Mouse (Mus musculus): ENCODE measurements around the gene Cntnap1. TPM values are rescaled to one million over a fixed set of nuclear protein-coding genes. Genes with fewer than 3 reads are reported as not detected.
A peak's percentile ranks its signal among the peaks of the same experiment; 100 is the strongest.

Gene Cntnap1
- polyA plus RNA-seq, 1 experiment from 2014 or later: 11.2 TPM

DNA sequence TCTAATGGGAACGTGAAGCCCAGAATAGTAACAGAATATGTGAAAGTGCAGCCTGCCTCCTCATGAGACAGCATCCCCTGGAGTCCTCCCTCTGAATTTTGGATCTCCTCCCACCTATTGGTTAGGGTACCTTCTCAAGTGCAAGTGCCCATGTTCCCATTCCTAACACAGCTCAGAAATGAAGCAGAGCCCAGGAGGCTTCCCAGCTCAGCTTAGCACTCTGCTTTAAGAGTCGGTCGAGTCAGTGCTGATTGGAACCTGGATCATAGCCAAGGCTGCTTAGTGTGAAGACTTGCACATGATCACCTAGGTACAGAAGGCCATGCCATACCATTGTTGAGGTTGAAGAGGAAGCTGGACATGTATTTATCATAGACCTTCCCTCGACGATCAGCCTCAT is 23.8 kb downstream of the Cntnap1 start:
- Histone ChIP-seq H3K36me3 (ENCODE audit: control insufficient read depth, insufficient read depth, low read length) (peaks cover 11% of the 10 kb centered on the region; the same call in 1 of the 2 replicates), H3K27me3 (replicated peaks; ENCODE audit: control insufficient read depth, insufficient read depth, low read length) (no peaks in the 10 kb centered on the region), H3K4me1 (ENCODE audit: control insufficient read depth, insufficient read depth, low read depth, low read length) (peaks cover 10% of the 10 kb centered on the region), H3K27ac (ENCODE audit: low read depth, low read length) (no peak overlapping the region), H3K9ac (ENCODE audit: low read depth, low read length) (no peak overlapping the region), H3K4me2 (ENCODE audit: low read length) (no peak overlapping the region), H3K4me3 (ENCODE audit: low read length) (no peak overlapping the region), H3K9me3 (ENCODE audit: control insufficient read depth, low read length) (no peaks in the 10 kb centered on the region)
- WGBS: 90% methylated on average over 5 of the region's 5 CpGs
- no peak for ATAC-seq

DNA sequence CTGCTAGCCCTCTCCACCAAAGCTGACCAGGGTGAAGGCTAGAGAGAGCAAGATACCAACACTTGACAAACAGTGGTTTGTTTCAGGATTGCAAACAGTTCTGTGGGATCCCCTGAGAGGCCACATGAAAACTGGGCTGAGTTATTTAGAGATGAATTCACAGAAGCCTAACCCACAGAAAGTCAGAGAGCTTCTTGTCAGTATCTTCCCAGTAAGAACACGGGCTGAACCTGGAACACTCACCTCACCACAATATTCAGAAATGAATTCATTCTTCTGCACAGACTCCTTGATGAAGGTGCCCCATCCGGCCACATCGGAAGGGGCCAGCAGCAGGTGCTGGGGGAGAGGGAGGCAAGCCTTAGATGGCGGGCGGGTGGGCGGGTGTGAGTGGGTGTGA is 24.3 kb downstream of the Cntnap1 start:
- Histone ChIP-seq H3K4me2 (ENCODE audit: low read length) (no peak overlapping the region), H3K9me3 (ENCODE audit: control insufficient read depth, low read length) (no peaks in the 10 kb centered on the region), H3K9ac (ENCODE audit: low read depth, low read length) (no peak overlapping the region), H3K27ac (ENCODE audit: low read depth, low read length) (no peak overlapping the region), H3K36me3 (ENCODE audit: control insufficient read depth, insufficient read depth, low read length) (peaks cover 16% of the 10 kb centered on the region), H3K4me3 (ENCODE audit: low read length) (no peak overlapping the region), H3K4me1 (ENCODE audit: control insufficient read depth, insufficient read depth, low read depth, low read length) (peaks cover 5% of the 10 kb centered on the region), H3K27me3 (replicated peaks; ENCODE audit: control insufficient read depth, insufficient read depth, low read length) (no peaks in the 10 kb centered on the region)
- WGBS: 88% methylated on average over 6 of the region's 6 CpGs
- ATAC-seq: no peak

DNA sequence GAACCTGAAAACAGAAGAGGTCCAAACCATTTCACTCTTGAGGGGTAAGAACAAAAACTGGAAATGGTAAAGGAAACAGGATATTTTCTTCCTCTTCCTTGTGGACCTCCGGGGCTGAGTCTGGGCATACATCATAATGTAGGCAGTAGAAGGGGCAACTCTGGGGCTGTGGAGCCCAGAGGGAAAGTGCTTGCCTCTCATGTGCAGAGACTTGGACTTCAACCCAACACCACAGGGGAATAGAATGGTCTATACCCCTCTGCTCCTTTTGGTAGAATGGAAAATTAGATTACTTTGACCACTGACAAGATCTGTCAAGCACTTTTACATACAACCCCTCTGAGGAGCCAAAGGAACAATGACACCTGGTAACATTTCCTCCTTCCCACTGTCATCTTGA is 24.8 kb downstream of the Cntnap1 start:
- Histone ChIP-seq H3K27me3 (replicated peaks; ENCODE audit: control insufficient read depth, insufficient read depth, low read length) (no peaks in the 10 kb centered on the region), H3K9ac (ENCODE audit: low read depth, low read length) (no peak overlapping the region), H3K36me3 (ENCODE audit: control insufficient read depth, insufficient read depth, low read length) (peaks cover 20% of the 10 kb centered on the region), H3K9me3 (ENCODE audit: control insufficient read depth, low read length) (no peaks in the 10 kb centered on the region), H3K4me3 (ENCODE audit: low read length) (no peak overlapping the region), H3K4me2 (ENCODE audit: low read length) (no peak overlapping the region), H3K27ac (ENCODE audit: low read depth, low read length) (no peak overlapping the region), H3K4me1 (ENCODE audit: control insufficient read depth, insufficient read depth, low read depth, low read length) (peaks cover under 1% of the 10 kb centered on the region)
- ATAC-seq: no peak
- 100% methylated on average over 1 of the region's 1 CpGs for WGBS

DNA sequence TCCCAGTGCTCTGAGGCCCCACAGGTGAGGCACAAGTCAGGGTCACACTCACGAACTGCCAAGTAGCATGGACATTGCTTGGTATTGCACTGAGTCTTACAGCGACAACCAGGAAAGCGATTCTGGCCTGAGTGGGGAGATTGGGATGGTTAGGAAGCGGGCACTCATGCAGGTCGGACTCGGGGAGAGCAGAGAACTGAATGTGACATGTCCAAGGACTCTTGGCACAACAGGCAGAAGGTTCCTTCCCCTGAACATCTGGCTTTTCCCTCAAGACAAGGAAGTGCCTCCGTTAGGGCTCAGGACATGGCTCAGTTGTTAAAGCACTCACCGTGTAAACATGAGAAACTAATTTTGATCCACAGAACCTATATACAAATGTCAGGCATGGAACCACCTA is 25.2 kb downstream of the Cntnap1 start:
- Histone ChIP-seq H3K4me3 (ENCODE audit: low read length) (no peak overlapping the region), H3K27ac (ENCODE audit: low read depth, low read length) (no peak overlapping the region), H3K4me1 (ENCODE audit: control insufficient read depth, insufficient read depth, low read depth, low read length) (no peaks in the 10 kb centered on the region; the same call in 1 of the 2 replicates), H3K27me3 (replicated peaks; ENCODE audit: control insufficient read depth, insufficient read depth, low read length) (no peaks in the 10 kb centered on the region), H3K9me3 (ENCODE audit: control insufficient read depth, low read length) (no peaks in the 10 kb centered on the region), H3K9ac (ENCODE audit: low read depth, low read length) (no peak overlapping the region), H3K4me2 (ENCODE audit: low read length) (no peak overlapping the region), H3K36me3 (ENCODE audit: control insufficient read depth, insufficient read depth, low read length) (peaks cover 21% of the 10 kb centered on the region)
- WGBS: 86% methylated on average over 8 of the region's 8 CpGs
- ATAC-seq: no peak

DNA sequence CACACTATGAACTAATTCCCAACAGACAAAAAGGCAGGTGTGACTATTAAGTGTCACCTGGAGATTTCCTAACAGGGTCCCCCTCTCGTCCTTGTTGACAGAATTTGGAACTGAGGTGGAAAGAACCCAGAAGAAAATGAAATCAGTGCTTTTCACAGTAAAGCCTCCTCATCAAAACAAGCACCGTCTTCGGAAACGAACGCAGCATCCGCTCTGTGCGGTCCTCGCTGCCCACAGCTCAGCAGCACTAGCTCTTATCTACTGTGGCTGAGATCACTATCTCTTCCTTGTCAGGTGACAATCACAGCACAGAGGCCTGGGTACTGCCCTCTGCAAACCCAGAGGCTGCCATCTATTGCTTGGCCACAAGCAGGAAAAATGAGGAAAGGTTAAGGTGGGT is 25.9 kb downstream of the Cntnap1 start:
- no peaks in the 10 kb centered on the region for H3K4me1 ChIP-seq (ENCODE audit: control insufficient read depth, insufficient read depth, low read depth, low read length)
- no peak overlapping the region for H3K27ac ChIP-seq (ENCODE audit: low read depth, low read length)
- peaks cover 21% of the 10 kb centered on the region for H3K36me3 ChIP-seq (ENCODE audit: control insufficient read depth, insufficient read depth, low read length)
- H3K4me2 ChIP-seq (ENCODE audit: low read length): no peak overlapping the region
- no peak overlapping the region for H3K9ac ChIP-seq (ENCODE audit: low read depth, low read length)
- ATAC-seq: no peak
- no peaks in the 10 kb centered on the region for H3K9me3 ChIP-seq (ENCODE audit: control insufficient read depth, low read length)
- no peak overlapping the region for H3K4me3 ChIP-seq (ENCODE audit: low read length)
- H3K27me3 ChIP-seq (replicated peaks; ENCODE audit: control insufficient read depth, insufficient read depth, low read length): no peaks in the 10 kb centered on the region
- WGBS: 94% methylated on average over 8 of the region's 8 CpGs

DNA sequence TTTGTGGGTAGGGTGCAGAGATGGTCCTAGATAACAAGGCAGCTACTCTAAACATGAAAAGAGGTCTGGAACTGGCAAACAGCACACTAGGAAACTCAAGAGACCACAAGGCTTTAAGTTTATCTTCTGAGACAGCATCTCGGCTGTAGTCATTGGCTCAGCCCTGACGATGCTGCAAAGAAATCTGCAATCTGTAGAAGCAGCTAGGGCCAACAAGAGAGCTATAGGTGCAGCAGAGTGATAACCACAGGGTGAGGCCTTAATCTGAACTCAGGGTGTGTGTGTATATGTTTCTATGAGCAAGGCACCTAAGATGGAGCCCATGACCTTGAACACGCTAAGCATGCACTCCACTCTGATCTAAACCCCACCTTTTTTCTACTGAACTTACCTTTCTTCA is 29.2 kb downstream of the Cntnap1 start:
- ATAC-seq: no peak
- Histone ChIP-seq H3K4me1 (ENCODE audit: control insufficient read depth, insufficient read depth, low read depth, low read length) (no peaks in the 10 kb centered on the region), H3K4me2 (ENCODE audit: low read length) (no peak overlapping the region), H3K4me3 (ENCODE audit: low read length) (no peak overlapping the region), H3K9me3 (ENCODE audit: control insufficient read depth, low read length) (no peaks in the 10 kb centered on the region), H3K9ac (ENCODE audit: low read depth, low read length) (no peak overlapping the region), H3K36me3 (ENCODE audit: control insufficient read depth, insufficient read depth, low read length) (peaks cover 32% of the 10 kb centered on the region), H3K27ac (ENCODE audit: low read depth, low read length) (no peak overlapping the region), H3K27me3 (replicated peaks; ENCODE audit: control insufficient read depth, insufficient read depth, low read length) (no peaks in the 10 kb centered on the region)
- 96% methylated on average over 3 of the region's 3 CpGs for WGBS

DNA sequence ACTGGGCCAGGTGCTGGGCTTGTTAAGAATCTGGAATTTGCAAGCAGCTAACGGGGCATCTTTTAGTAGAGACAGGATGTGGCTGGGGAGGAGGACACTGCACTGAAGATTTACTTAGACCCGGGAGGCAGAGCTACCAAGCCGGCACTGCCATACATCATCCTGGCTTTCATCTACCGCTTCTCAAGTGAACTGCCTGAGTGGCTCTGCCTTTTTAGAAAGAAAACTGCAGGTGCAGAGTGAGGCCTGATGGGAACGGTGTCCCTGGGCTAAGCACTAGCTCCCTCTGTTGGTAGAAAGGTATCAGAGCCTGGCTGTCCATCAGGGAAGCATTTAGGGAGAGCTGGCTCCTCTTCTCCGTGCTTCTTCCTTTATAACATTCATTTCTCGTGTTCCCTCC is 30.7 kb downstream of the Cntnap1 start:
- no peak overlapping the region for H3K9ac ChIP-seq (ENCODE audit: low read depth, low read length)
- ATAC-seq: peak; percentile 56; the same call in 1 of the 2 replicates
- no peaks in the 10 kb centered on the region for H3K27me3 ChIP-seq (replicated peaks; ENCODE audit: control insufficient read depth, insufficient read depth, low read length)
- no peak overlapping the region for H3K4me2 ChIP-seq (ENCODE audit: low read length)
- H3K4me3 ChIP-seq (ENCODE audit: low read length): no peak overlapping the region
- no peaks in the 10 kb centered on the region for H3K4me1 ChIP-seq (ENCODE audit: control insufficient read depth, insufficient read depth, low read depth, low read length)
- H3K9me3 ChIP-seq (ENCODE audit: control insufficient read depth, low read length): no peaks in the 10 kb centered on the region
- peaks cover 32% of the 10 kb centered on the region for H3K36me3 ChIP-seq (ENCODE audit: control insufficient read depth, insufficient read depth, low read length)
- WGBS: 25% methylated on average over 7 of the region's 7 CpGs
- no peak overlapping the region for H3K27ac ChIP-seq (ENCODE audit: low read depth, low read length)

DNA sequence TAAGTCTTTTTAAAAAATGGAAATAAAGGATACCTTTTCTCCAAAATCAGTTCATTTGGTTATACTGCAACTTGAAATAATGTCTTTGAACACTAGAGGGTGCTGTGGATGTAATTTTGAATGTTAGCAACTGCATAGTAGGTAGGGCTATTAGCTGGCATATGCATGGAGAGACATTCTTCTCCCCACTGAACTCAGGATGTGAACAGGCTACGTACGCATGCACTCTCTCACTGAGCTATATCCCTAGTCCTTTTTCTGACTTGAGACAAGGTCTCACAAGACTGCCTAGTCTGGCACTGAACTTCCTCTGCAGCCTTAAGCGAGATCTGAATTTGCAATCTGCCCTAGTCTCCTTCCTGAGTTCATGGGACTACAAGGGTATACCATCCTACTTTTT is 41.6 kb downstream of the Cntnap1 start:
- Histone ChIP-seq H3K36me3 (ENCODE audit: control insufficient read depth, insufficient read depth, low read length) (peaks cover 37% of the 10 kb centered on the region), H3K4me2 (ENCODE audit: low read length) (no peak overlapping the region), H3K9ac (ENCODE audit: low read depth, low read length) (no peak overlapping the region), H3K27ac (ENCODE audit: low read depth, low read length) (no peak overlapping the region), H3K27me3 (replicated peaks; ENCODE audit: control insufficient read depth, insufficient read depth, low read length) (no peaks in the 10 kb centered on the region), H3K4me1 (ENCODE audit: control insufficient read depth, insufficient read depth, low read depth, low read length) (no peaks in the 10 kb centered on the region), H3K9me3 (ENCODE audit: control insufficient read depth, low read length) (no peaks in the 10 kb centered on the region), H3K4me3 (ENCODE audit: low read length) (no peak overlapping the region)
- WGBS: 34% methylated on average over 3 of the region's 3 CpGs
- ATAC-seq: 0 out of 2 replicates have a peak, but pooled peaks have one; percentile 56

DNA sequence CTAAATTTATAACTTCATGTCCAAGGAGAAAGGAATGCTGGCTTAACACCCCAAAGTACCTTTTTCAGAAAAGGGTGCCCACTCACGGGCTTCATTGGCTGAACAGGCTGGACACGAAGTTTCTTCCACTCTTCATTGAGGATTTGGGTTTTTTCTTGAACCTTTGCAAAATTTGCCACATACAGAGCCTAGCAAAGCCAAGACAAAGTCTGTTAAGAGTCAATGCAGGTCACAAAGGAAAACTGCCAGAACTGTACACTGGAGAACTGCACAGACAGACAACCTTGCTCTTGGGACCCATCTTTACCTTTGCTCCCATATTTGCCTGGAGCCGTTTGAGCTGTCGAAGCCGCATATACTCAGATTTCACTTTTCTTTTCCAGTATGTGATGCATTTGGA is 46.6 kb downstream of the Cntnap1 start:
- H3K9ac ChIP-seq (ENCODE audit: low read depth, low read length): no peak overlapping the region
- no peak for ATAC-seq
- H3K36me3 ChIP-seq (ENCODE audit: control insufficient read depth, insufficient read depth, low read length): peaks cover 21% of the 10 kb centered on the region
- H3K4me3 ChIP-seq (ENCODE audit: low read length): no peak overlapping the region
- H3K4me1 ChIP-seq (ENCODE audit: control insufficient read depth, insufficient read depth, low read depth, low read length): no peaks in the 10 kb centered on the region
- 94% methylated on average over 5 of the region's 5 CpGs for WGBS
- no peaks in the 10 kb centered on the region for H3K9me3 ChIP-seq (ENCODE audit: control insufficient read depth, low read length)
- no peak overlapping the region for H3K27ac ChIP-seq (ENCODE audit: low read depth, low read length)
- H3K27me3 ChIP-seq (replicated peaks; ENCODE audit: control insufficient read depth, insufficient read depth, low read length): no peaks in the 10 kb centered on the region
- H3K4me2 ChIP-seq (ENCODE audit: low read length): no peak overlapping the region

DNA sequence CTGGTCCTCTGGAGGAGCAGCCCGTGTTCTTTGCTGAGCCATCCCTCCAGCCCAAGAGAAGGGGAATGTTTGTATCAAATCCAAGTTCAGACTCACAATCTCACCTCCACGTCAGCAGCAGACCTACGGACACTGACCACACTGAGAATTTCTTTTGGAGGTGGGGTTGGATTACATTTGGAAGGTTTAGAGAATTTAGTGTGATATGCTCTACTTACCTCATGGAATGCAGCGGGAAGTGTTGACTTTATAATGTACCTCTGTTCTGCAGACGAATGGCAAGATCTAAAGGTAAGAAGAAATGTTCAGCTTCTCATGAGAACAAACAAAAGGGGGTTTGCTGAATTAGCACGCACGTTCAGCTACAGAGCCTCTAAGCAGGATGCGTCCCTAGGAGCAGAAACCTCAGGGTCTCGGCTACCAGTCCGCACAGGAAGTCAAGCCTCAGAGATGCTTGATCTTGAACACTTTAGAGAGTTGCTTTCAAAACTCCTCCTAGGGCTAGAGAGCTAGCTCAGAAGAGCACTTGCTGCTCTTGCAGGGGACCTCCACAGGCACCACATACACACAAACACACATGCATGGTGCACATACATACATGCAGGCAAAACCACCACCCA is 48.2 kb downstream of the Cntnap1 start:
- Histone ChIP-seq H3K27me3 (replicated peaks; ENCODE audit: control insufficient read depth, insufficient read depth, low read length) (no peaks in the 10 kb centered on the region), H3K36me3 (ENCODE audit: control insufficient read depth, insufficient read depth, low read length) (peaks cover 16% of the 10 kb centered on the region), H3K4me1 (ENCODE audit: control insufficient read depth, insufficient read depth, low read depth, low read length) (no peaks in the 10 kb centered on the region), H3K9ac (ENCODE audit: low read depth, low read length) (no peak overlapping the region), H3K4me2 (ENCODE audit: low read length) (no peak overlapping the region), H3K4me3 (ENCODE audit: low read length) (no peak overlapping the region), H3K9me3 (ENCODE audit: control insufficient read depth, low read length) (no peaks in the 10 kb centered on the region), H3K27ac (ENCODE audit: low read depth, low read length) (no peak overlapping the region)
- ATAC-seq: no peak
- 82% methylated on average over 10 of the region's 10 CpGs for WGBS

All from hindbrain, embryonic 16.5 days (tissue).